Mouse (Mus musculus): ENCODE results near the gene Mapk1.

- TF ChIP-seq POLR2A (IDR thresholded peaks at IDR 0.05; ENCODE audit: insufficient read depth, low read depth, low read length) (no peak), CTCF (IDR thresholded peaks at IDR 0.05; ENCODE audit: insufficient read depth, low read depth, low read length) (no peak)
Measured at GRCm38 (mm10) chr16:17073000-17073399, 89.8 kb downstream of the Mapk1 start.

All from olfactory bulb, adult 2 months (tissue).